Mouse (Mus musculus): Measurements from ENCODE around the gene Gm21411.
"Not testable (repeated sequence)": the region's sequence is repeated elsewhere in the genome, so short reads cannot be mapped to it uniquely, and the experiment has no call there.

Gm21411 gene

DNA sequence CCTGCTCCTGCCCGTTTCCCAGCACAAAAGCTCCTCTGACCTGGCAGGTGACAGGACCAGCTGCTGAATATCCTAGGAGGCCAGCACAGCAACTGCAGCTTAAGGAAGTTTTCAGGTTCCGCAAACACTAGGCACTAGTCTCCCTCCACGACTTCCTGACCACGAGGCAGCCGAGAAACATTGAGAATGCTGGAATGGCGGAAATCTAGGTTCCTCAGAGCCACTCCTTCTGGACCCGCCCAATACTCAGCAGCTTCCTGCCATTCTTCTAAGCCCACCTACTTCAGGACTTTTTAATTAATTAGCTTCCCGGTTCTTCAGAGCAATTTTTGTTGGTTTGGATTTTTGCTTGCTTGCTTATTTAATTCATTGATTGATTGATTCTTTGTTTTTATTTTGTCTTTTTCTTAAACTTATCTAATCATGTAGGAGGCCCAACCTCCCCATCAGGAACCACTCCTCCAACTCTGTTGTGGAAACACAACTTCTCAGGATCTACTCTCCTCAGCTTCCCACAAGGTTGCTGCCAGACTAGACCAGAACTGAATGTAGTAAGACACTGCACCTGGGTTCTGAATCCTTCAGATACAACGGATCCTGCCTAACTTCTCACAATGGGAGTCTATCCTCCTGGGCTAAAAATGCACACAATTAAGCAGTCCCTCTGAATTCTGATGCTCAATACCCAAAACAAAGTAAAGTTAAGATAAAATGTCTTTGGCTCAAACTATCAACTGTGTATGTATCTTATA lies at the start of gene Gm21411:
TSS of gene Gm21411 (minus strand) at position 205 of the 752 bp plus-strand sequence.
- not testable (repeated sequence) for DNase-seq

DNA sequence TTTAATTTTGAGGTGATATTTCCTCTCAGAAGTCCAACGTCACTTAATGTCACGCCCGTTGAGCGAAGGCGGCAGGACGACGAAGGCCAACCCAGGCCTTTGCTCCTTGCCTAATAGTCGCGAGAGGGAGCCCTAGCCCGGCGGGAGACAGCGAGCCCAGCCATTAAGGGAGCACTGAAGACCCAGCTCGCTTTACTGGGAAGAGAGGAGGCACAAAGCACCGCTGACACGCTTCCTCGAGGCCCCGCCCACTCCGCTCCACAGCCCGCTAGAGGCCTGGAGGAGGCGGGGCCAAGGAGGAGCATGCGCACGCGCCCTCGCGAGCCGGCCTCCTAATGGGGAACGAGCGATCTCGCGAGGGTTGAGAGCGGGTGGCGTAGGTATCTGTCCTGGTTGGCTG lies 32.3 kb upstream of the Gm21411 start:
- not testable (repeated sequence) for DNase-seq

DNA sequence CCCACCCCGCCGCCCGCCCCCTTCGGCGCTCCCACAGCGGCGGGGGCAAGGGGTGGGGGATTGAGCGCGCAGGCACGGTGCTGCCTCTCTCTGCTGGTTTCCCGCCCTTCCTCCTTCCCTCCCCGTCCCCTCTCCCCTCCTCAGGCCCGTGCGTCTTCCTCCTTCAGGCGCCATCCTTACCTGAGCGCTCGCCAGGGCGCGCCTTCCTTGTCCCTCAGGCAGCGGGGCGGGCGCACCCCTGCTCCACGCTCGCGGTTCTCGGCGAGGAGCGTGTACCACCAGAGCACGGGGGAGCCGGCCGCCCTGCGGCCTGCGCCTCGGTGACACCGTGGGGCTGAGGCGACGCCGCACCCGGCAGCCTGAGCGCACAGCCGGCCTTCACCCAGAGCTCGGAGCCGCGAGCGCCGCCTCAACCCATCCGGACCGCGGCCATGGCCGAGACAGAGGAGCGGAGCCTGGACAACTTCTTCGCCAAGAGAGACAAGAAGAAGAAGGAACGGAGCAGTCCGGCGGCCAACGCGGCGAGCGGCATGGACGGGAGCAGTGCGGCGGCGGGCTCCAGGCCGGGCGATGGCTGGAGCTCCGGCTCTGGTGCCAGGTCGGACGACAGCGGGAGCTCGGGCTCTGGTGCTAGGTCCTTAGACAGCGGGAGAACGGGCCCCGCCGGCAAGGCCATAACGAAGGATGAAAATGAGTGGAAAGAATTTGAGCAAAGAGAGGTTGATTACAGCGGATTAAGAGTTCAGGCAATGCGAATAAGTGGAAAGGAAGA lies 23.1 kb upstream of the Gm21411 start:
- DNase-seq, result no peak

DNA sequence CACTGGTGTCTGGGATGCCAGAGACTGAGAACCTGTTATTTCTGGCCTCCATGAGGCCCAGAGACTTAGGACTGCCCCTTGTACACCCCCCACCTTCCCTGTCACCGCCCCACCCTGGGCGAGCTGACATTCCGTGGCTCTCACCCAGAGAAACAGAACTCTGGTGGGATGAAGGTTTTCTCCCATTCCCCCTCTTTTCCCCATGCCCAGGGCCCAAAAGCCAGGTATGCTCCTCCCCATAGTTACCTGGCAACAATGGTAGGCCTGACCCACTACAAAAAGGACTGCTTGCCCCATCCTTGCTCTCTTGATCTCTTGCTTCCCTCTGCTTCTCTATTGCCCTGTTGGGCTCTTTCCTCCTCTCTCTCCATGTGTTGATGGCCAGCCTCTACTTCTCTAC lies 5.8 kb upstream of the Gm21411 start:
- no peak for DNase-seq

DNA sequence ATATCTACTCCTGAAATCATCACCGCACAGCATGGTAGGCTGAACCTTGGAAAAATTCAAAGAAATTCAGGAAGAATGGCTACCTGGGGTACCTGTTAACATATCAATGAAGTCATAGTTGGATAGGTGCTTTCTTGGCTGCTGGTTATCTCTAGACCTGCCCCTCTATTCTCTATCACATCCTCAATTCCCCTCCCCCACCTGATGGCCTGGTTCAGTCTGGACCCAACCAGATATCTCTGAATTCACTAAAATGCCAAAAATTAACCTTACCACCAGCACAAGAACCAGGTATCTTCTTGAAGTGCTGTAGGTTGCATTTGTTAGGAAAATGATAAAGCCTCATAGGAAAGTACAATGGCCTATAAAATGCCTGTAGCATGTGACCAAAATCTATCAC lies 1.3 kb downstream of the Gm21411 start:
- DNase-seq, result not testable (repeated sequence)

DNA sequence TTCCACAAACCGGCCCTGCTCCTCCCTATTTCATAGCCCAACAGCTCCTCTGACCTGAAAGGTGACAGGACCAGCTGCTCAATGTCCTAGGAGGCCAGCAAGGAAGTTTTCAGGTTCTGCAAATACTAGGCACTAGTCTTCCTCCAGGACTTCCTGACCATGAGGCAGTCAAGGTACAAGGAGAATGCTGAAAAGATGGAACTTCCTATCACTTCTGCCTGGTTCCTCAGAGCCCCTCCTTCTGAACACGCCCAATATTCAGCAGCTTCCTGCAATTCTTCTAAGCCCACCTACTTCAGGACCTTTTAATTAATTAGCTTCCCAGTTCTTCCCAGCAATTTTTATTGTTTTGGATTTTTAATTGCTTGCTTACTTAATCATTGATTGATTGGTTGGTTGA lies 4.6 kb downstream of the Gm21411 start:
- not testable (repeated sequence) for DNase-seq

DNA sequence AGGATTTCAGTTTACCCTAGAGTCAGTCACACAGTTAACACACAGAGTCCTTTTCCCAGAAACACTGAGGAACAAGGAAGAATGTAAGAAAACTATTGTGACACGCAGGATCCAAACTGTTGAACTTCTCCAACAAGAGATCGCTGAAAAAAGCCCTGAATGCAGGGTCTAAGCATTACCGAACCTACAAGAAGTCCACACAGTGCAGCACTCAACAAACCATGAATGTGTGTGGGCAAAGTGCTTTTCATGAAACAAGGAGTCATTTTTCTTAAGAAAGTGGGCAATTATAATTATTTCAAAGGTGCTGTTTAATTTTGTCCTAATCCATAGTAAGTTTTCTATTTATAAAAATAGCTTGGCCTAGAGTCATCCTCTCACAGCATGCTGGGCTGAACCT lies 6.3 kb downstream of the Gm21411 start:
- DNase-seq, result not testable (repeated sequence)
